Mouse (Mus musculus): ENCODE measurements at regions not wholly inside any gene's neighbourhood (a gene's known extent, or its start where the extent isn't known, plus 50 kb on each side); places are given as distances from the start of the nearest gene placed in this dataset.

DNA sequence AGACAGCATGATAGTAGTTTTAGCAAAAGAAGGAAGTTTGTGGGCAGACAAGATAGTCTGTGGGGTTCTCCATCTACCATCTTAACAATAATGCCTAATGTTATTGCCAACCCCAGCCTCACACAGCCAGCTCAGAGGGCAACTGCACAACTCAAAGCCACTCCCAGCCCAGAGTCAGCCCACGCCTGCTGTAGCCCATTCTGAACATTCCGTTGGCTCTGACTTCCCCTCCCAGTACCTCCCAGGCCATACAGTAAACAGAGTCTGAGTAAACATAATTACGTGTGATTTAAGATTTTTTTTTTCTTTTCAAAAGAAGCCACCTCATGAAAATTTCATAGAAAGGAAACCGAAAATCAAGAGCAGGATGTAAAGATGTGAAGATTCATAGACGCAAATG, 222.3 kb upstream of the Jarid2 start:
- no peak for DNase-seq (ENCODE audit: low spot score)

GRCm38 (mm10) chr13:44509526-44510159, 219.6 kb upstream of the Jarid2 start:
- no peak for DNase-seq (ENCODE audit: low spot score)

- no peak for DNase-seq (ENCODE audit: low spot score)
Observed at GRCm38 (mm10) chr13:44513378-44514285, 215.6 kb upstream of the Jarid2 start.

- no peak for DNase-seq (ENCODE audit: low spot score)
Observed at GRCm38 (mm10) chr13:44514636-44515158, 214.6 kb upstream of the Jarid2 start.

DNA sequence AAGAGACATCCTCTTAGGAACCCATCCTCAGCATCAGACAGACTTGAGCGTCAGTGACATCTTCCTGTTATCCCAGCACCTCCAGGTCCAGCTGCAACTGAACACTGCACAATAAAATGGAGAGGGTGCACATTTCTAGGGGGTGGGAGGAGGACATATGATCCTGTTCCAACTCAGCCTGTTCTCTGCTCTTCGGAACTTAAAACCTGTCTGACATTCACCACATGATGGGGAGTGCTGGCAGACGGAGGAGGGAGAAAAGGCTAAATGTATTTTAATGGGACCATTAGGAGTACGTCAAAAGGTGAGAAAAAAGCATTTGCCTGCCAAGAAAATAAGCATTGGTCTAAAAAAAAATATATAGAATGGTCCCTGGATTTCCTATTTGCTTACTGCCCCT, 212.4 kb upstream of the Jarid2 start:
- DNase-seq (ENCODE audit: low spot score): no peak

DNA sequence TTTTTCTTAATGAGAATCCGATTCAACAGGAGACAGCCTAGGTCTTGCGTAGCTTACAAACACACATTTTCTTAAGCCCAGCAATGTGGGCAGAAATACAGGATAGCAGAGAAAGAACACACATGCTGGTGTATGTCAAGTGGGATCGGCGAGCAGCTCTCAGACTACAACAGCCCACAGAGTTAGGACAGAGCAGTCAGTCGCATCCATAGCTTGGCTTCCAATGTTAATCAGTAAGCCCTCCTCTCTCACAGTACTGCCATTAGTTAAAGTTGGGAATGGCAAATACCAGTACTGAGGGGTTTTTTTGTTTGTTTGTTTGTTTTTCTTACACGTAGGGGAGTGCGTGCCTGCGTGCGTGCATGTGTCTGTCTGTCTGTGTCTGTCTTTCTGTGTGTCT, 212.0 kb upstream of the Jarid2 start:
- DNase-seq (ENCODE audit: low spot score): no peak

- no peak for DNase-seq (ENCODE audit: low spot score)
Observed at GRCm38 (mm10) chr13:44518215-44518614, 211.1 kb upstream of the Jarid2 start.

DNA sequence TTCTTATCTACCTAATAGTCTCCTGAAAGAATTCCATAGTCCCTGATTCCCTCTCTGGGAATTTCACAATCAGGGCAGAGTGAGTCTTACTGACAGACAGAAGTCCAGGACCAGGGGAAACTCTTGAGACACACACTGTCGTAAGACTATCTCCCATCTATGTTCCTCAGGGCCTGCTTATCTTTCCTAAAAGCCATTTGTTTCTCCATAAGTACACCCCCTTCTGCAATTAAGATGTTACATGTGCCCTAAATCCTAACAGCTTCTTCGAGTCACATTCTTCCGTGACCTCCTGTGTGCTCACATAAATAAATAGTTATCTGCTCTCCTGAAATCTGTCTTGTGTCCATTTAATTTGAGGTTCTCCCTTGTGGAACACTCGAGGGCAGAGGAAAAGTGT, 205.8 kb upstream of the Jarid2 start:
- no peak for DNase-seq (ENCODE audit: low spot score)

DNA sequence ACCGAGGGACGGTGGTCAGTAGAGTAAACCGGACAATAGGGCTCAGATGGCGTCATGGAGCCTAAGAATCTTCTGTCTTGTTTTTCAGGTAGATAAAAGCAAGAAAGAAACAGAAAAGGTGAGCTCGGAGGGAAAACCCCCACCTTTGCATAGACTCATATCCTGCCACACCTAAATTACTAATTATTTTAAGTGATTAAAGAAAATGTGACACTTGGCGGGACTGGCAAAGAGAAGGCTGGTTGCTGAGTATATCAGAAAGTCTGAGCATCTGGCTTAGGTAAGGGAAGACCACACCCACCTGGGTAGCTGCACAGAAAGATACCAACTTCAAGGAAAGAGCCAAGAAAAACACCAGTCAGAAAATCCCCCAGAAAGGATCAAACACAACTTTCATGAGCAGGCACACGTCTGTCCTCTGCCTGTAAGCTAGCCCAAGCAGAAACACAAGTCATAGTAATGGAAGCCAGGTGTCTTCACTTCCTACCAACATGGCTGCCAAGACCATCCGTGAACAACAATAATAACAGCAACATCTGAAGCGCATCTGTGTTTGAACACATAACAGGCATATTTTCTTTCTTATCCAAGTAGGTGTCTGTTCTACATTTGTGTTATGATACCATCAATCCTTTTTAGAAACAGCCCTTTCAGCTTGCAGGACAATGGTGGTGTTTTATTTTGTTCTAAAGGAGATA, 198.3 kb upstream of the Jarid2 start:
- DNase-seq (ENCODE audit: low spot score): no peak

DNA sequence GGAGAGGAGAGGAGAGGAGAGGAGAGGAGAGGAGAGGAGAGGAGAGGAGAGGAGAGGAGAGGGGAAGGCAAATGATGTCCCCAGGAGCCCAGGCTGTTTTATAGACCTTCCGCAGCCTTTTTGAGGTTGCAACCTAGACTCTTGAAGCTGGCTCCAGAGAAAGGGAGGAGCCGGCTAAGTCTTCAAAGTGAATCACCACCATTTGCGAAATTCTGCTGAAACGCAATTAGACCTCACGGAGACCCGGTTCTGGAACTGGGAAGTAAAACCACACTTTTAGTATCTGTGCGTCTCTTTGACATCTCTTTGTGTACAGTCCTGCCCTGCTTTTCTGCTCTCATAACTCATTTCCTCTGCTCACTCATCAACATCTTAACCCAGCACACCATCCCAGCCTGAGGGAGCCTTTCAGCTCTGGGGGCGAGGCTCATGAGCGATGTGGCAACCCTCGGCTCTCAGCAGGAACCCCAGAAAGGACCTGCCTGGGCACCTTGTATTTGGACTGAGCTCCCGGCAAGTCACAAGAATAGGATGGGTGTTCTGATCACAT, 196.6 kb upstream of the Jarid2 start:
- no peak for DNase-seq (ENCODE audit: low spot score)

- DNase-seq (ENCODE audit: low spot score): no peak
Observed at GRCm38 (mm10) chr13:44534575-44535080, 194.6 kb upstream of the Jarid2 start.

- DNase-seq (ENCODE audit: low spot score): peak; percentile 39
Observed at GRCm38 (mm10) chr13:44535441-44535840, 193.8 kb upstream of the Jarid2 start.

DNA sequence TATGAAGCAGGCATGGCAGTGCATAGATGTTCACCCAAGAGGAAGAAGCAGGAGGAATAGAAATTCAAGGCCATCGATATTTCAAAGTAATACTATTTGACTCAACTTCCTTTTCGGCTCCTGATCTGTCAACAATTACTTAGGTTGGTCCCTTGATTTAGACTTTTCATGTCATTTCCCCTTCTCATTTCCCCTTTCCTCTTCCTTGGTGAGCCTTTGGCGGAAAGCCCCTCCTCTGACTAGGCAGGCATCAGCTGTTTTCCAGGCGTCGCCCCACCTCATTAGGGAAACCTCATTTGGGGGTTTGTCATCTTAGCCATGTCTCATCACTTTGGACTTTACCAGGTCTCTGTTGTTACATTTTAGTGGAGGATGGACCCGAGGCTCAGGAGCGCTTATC, 191.0 kb upstream of the Jarid2 start:
- no peak for DNase-seq (ENCODE audit: low spot score)

DNA sequence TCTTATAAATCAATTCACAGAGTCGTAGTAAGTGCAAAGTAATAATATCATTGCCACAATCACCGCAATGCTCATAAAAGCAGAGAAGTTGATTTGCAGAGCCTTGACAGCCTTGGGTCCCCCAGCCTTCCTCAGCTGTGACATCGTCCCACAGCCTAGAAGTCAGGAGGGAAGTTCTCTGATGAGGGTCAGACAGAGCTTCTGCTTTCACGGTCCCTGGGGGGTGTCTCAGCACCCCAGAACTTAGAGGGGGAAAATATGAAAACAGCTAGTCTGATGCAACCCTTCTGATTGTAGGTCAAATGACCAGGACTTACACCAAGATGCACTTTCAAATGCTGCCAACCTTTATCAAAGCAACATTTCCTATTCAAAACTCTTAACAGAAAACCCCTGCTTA, 188.9 kb upstream of the Jarid2 start:
- peak; percentile 19 for DNase-seq (ENCODE audit: low spot score)

DNA sequence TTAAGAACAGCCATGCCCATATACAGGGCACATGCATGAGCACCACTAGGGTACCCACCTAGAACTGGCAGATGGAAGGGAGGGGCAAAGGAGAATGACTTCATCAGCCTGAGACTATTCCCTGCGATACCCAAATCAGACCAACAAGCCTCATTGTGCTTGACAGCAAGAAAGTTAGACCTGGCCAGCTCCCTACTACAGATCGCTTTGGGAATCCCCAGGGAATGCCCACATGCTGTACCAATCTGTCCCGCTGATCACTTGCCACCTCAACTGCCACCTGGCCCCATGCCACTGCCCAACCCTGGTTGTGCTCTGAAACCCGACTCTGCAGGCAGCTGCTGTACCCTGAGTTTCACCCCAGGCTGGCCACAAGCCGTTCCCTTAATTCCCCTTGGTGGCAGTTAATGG, 188.0 kb upstream of the Jarid2 start:
- no peak for DNase-seq (ENCODE audit: low spot score)

GRCm38 (mm10) chr13:44544786-44545185, 184.5 kb upstream of the Jarid2 start:
- no peak for DNase-seq (ENCODE audit: low spot score)

DNA sequence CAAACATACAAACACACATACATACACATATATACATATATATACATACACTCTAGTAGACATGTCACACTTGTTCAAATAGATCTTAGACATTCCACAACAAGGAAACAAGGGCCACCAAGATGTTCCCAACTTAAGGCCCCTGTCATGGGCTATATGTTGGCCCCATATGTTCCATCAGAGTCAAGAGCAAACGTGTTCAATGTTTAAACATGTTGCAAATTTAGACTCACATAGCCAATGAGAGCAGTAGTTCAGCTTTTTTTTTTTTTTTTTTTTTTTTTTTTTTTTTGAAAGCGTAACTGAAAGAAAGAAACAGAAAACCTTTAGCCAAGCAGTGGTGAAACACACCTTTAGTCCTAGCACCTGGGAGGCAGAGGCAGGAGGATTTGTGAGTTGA, 183.0 kb upstream of the Jarid2 start:
- no peak for DNase-seq (ENCODE audit: low spot score)

- DNase-seq (ENCODE audit: low spot score): no peak
Observed at GRCm38 (mm10) chr13:44548880-44549279, 180.4 kb upstream of the Jarid2 start.

GRCm38 (mm10) chr13:44553363-44553762, 175.9 kb upstream of the Jarid2 start:
- DNase-seq (ENCODE audit: low spot score): no peak

- DNase-seq (ENCODE audit: low spot score): no peak
Observed at GRCm38 (mm10) chr13:44554686-44555463, 174.4 kb upstream of the Jarid2 start.

- DNase-seq (ENCODE audit: low spot score): no peak
Observed at GRCm38 (mm10) chr13:44555979-44556378, 173.3 kb upstream of the Jarid2 start.
